Mouse (Mus musculus) heart, postnatal 25 days (tissue): ENCODE data around the gene Shank1. TPM values are rescaled to one million over a fixed set of nuclear protein-coding genes. Genes with fewer than 3 reads are reported as not detected.

Experiments used
- DNase-seq: peaks from one replicate; pipeline ENCODE4 v3.0.0; 2022; ENCODE audit warnings: low spot score
- intact Hi-C: fragments of 180-260 bp; cut with DNase I; formaldehyde crosslinking; loops from one replicate; pipeline ENCODE4 v1.15.1; 2025
- total RNA-seq, 2 experiments: library from RNA; stranded (reverse); gene quantifications; 2 replicates each; pipeline ENCODE4 v1.2.3; 2021

Shank1 gene
- total RNA-seq, 2 experiments from 2014 or later = 1.6 to 2.0 TPM

DNA sequence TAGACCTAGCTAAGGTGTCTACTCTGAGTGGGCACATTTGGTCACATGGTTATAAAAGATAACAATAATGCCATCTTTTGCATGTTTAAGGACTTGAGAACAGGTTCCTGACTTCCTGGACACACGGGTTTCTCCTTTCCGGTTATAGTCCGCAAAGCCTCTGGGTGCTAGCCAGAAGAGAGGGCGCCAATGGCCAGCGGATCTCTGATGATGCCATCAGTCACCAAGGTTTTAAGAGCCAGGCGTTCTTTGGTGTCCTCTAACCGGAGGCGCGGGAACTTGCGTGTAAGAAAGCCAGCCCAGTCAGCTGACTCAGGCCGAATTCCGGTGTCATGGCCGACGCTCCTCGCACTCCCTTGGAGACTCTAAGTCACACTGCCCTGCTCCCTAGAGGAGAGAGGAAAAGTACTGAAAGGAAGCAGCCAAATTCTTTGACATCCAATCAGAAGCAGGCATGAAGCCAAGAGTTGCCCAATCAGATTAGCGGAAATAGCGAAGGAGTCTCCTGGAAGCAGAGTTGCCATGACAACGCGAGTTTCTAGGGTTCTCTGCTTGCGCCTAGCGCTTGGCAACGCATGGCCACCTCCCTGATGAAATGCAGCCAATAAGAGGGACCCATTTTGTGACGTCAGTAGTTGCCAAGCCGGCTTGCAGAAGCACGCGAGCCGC, 95.4 kb downstream of the Shank1 start:
- intact Hi-C loops = no loop called here
- peak; percentile 67 for DNase-seq

GRCm38 (mm10) chr7:44406015-44406355, 95.9 kb downstream of the Shank1 start:
- no peak for DNase-seq
- intact Hi-C loops = no loop called here

Other genes with a start within 250 kb of the Shank1 start
- not detected for gene Klk1b21, start 207.9 kb upstream of the Shank1 start, total RNA-seq
- gene Klk1b22, start 197.6 kb upstream of the Shank1 start, total RNA-seq = not detected
- gene Klk1b16, start 173.5 kb upstream of the Shank1 start, total RNA-seq = not detected
- gene Klk1b24, start 122.0 kb upstream of the Shank1 start, total RNA-seq = not detected
- not detected for gene Klk1b3, start 112.1 kb upstream of the Shank1 start, total RNA-seq
- gene Klk1b4, start 102.8 kb upstream of the Shank1 start, total RNA-seq = not detected
- not detected for gene Klk1b5, start 94.3 kb upstream of the Shank1 start, total RNA-seq
- gene Klk1, start 84.9 kb upstream of the Shank1 start, total RNA-seq = not detected
- gene Gm36864, start 74.1 kb upstream of the Shank1 start, total RNA-seq = not detected
- gene 1700028J19Rik, start 63.6 kb upstream of the Shank1 start, total RNA-seq = under 1 TPM; 0.31 to 0.56 TPM
- 10 to 100 TPM; 14.1 to 14.5 TPM for gene 2410002F23Rik, start 63.5 kb upstream of the Shank1 start, total RNA-seq
- not detected for gene Acp4, start 52.9 kb upstream of the Shank1 start, total RNA-seq
- gene Gm15517, start 48.8 kb upstream of the Shank1 start, total RNA-seq = not detected
- gene Clec11a, start 3.4 kb upstream of the Shank1 start, total RNA-seq = 1 to 10 TPM in 1 of 2 experiments, under 1 TPM in 1; 0.87 to 1.0 TPM
- gene Syt3, start 73.8 kb downstream of the Shank1 start, total RNA-seq = 1 to 10 TPM; 1.3 to 2.2 TPM
- under 1 TPM; 0.28 to 0.62 TPM for gene 1700008O03Rik, start 75.6 kb downstream of the Shank1 start, total RNA-seq
- 10 to 100 TPM; 27.9 to 32.7 TPM for gene Lrrc4b, start 118.8 kb downstream of the Shank1 start, total RNA-seq
- gene Aspdh, start 155.1 kb downstream of the Shank1 start, total RNA-seq = 1 to 10 TPM in 1 of 2 experiments, under 1 TPM in 1; 0.70 to 1.3 TPM
- gene Josd2, start 157.7 kb downstream of the Shank1 start, total RNA-seq = 100 to 1,000 TPM; 158 to 161 TPM
- gene Emc10, start 186.3 kb downstream of the Shank1 start, total RNA-seq = 10 to 100 TPM; 96.9 to 99.6 TPM
- 1 to 10 TPM; 3.7 to 4.0 TPM for gene Fam71e1, start 186.3 kb downstream of the Shank1 start, total RNA-seq
- gene Mybpc2, start 214.4 kb downstream of the Shank1 start, total RNA-seq = 10 to 100 TPM; 16.0 to 22.8 TPM
- under 1 TPM; 0.18 to 0.53 TPM for gene Spib, start 221.8 kb downstream of the Shank1 start, total RNA-seq
- gene Pold1, start 238.6 kb downstream of the Shank1 start, total RNA-seq = 10 to 100 TPM; 12.5 to 12.8 TPM
- 10 to 100 TPM; 40.7 to 48.4 TPM for gene Nr1h2, start 243.7 kb downstream of the Shank1 start, total RNA-seq